Mouse (Mus musculus): ENCODE data around the gene Cd82. TPM values are rescaled to one million over a fixed set of nuclear protein-coding genes. Genes with fewer than 3 reads are reported as not detected.

Cd82 gene
- total RNA-seq, 2 experiments from 2014 or later: 8.1 to 9.4 TPM

DNA sequence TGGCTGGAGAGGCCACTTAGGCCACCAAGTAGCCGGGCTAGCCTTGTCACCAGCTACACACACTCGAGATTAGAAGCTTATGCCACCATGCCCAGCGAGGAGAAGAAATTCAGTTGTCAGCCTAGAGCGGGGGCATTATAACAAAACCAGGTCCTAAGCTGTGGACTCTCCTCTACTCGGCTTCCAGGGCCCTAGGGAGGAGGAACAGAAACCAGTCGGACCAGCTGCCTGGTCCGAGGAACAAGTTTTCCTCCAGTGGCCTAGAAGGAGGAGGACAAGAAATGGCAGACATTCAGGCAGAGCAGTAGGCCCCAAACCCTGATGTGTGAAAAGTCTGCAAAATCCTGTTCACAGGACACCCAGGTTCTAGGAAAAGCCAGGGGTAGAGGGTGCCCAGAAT, 12.2 kb downstream of the Cd82 start:
- intact Hi-C loops (cut with DNase I): no loop called here
- DNase-seq (ENCODE audit: extremely low spot score in 1 of 2, low spot score in 2 of 2): no peak

DNA sequence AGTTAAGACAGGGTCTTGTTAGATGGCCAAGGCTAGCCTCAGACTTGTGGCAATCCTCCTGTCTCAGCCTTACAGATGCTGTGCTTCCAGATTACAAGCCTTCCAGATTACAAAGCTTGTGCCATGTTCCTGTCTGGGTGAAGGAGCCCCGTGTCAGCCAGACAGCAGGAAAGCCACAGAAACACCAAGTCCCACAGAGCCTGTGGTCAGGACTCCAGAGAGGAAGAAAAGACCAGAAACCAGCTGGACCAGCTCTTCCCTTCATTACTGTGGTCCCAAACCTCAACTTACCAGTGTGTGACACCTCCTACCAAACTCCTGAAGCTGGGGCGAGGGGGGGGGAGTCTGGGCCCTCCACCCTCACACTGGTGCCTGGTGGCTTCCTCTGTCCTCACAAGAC, 13.3 kb downstream of the Cd82 start:
- intact Hi-C loops (cut with DNase I): no loop called here
- no peak for DNase-seq (ENCODE audit: extremely low spot score in 1 of 2, low spot score in 2 of 2)

DNA sequence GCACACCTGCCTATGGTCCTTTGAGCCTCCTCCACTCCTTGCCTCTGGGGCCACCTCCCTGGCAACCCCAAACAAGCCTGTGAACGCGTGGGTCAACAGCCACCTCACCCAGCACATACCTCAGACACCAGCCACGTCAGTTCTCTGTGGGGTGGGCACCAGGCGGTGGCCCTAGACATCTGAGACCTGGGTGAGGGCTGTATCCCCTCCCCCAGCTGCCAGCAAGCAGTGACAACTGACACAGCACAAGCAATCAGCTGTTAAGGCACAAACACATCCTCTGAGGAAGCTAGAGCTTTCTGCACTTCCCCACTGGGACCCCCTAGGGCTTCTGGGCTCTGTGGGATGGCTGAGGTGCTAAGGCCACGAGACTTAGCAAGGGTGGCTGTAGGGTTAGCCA, 14.2 kb downstream of the Cd82 start:
- DNase-seq (ENCODE audit: extremely low spot score in 1 of 2, low spot score in 2 of 2): no peak
- intact Hi-C loops (cut with DNase I): no loop called here

- intact Hi-C loops (cut with DNase I): no loop called here
- no peak for DNase-seq (ENCODE audit: extremely low spot score in 1 of 2, low spot score in 2 of 2)
These were observed 15.3 kb downstream of the Cd82 start for GRCm38 (mm10) chr2:93447500-93448249.

- no peak for DNase-seq (ENCODE audit: extremely low spot score in 1 of 2, low spot score in 2 of 2)
- intact Hi-C loops (cut with DNase I): no loop called here
These were observed 16.2 kb downstream of the Cd82 start for GRCm38 (mm10) chr2:93446606-93447353.

GRCm38 (mm10) chr2:93445237-93445651, 17.7 kb downstream of the Cd82 start:
- DNase-seq (ENCODE audit: extremely low spot score in 1 of 2, low spot score in 2 of 2): no peak

DNA sequence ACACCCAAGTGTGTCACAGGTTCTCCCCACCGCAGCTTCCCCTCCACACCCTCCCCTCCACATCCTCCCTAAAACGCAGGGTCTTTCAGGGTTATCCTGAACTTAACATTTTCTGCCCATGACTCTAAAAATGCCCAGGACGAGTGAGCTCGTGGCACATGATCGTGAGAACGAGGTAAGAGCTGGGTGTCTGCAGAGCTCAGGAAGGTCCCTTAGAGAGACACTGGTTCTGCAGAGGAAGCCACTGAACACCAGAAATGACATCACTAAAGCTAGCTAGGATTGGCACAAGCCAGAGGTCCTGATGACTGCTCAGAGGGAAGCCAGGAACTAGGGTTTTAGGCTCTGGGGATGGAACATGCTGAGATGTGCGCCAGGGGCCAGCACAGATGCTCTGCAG, 18.7 kb downstream of the Cd82 start:
- no peak for DNase-seq (ENCODE audit: extremely low spot score in 1 of 2, low spot score in 2 of 2)
- intact Hi-C loops (cut with DNase I): no loop called here

More at GRCm38 (mm10) chr2:93445237-93445651, 17.7 kb downstream of the Cd82 start:
- intact Hi-C loops (cut with DNase I): no loop called here

GRCm38 (mm10) chr2:93443106-93443505, 19.8 kb downstream of the Cd82 start:
- intact Hi-C loops (cut with DNase I): no loop called here
- no peak for DNase-seq (ENCODE audit: extremely low spot score in 1 of 2, low spot score in 2 of 2)

GRCm38 (mm10) chr2:93439812-93440559, 23.0 kb downstream of the Cd82 start:
- intact Hi-C loops (cut with DNase I): no loop called here
- peak in 1 of 2 experiments; percentile 87 for DNase-seq (ENCODE audit: extremely low spot score in 1 of 2, low spot score in 2 of 2)

- intact Hi-C loops (cut with DNase I): no loop called here
- no peak for DNase-seq (ENCODE audit: extremely low spot score in 1 of 2, low spot score in 2 of 2)
These were observed 23.6 kb downstream of the Cd82 start for GRCm38 (mm10) chr2:93439352-93439771.

DNA sequence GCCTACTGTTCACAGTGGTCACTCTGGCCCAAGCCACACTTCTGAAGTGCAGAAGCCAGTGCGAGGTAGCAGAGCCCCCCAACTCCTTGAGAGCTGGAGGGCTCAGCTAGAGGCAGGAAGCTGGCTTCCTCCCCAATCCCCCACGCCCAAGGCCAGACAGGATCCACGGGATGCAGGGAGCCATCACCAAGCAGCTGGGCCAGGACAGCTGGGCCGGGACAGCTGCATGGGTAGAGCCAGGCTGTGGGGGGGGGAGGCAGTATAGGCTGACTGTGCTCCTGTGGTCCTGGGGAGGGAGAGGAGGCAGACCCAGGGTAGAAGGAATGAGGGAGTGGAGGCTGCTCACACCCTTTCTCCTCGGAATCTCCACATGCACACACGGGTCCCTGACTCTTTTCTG, 24.6 kb downstream of the Cd82 start:
- peak in 1 of 2 experiments; percentile 45 for DNase-seq (ENCODE audit: extremely low spot score in 1 of 2, low spot score in 2 of 2)
- intact Hi-C loops (cut with DNase I): no loop called here

DNA sequence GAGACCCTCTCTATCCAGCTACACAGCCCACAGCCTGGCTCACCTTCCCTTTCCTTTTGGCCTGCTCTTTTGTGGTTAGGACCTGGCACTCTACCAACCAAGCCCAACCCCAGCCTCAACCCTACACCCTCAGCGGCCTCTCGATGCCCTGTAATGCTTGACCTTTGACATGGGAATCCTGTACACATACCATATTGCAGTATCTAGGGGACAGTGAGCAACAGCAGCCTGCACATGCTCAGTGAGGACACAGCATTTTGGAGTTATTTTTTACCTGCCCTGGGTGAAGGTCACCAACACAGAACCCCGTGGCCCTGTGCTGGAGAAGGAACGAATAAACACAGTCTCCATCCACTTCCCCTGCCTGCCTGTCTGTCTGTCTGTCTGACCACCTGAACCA, 27.4 kb downstream of the Cd82 start:
- DNase-seq (ENCODE audit: extremely low spot score in 1 of 2, low spot score in 2 of 2): no peak
- intact Hi-C loops (cut with DNase I): no loop called here

- intact Hi-C loops (cut with DNase I): loop anchor here (5.0 kb wide), 1 partner anchor 32 kb away; no protein-coding TSS in a partner anchor
- DNase-seq (ENCODE audit: extremely low spot score in 1 of 2, low spot score in 2 of 2): no peak
These were observed 28.0 kb downstream of the Cd82 start for GRCm38 (mm10) chr2:93434896-93435295.

GRCm38 (mm10) chr2:93433543-93433942, 29.4 kb downstream of the Cd82 start:
- intact Hi-C loops (cut with DNase I): loop anchor here (5.0 kb wide), 1 partner anchor 34 kb away; no protein-coding TSS in a partner anchor
- no peak for DNase-seq (ENCODE audit: extremely low spot score in 1 of 2, low spot score in 2 of 2)

- no peak for DNase-seq (ENCODE audit: extremely low spot score in 1 of 2, low spot score in 2 of 2)
- intact Hi-C loops (cut with DNase I): loop anchor here (5.0 kb wide), 1 partner anchor 35 kb away; no protein-coding TSS in a partner anchor
These were observed 30.1 kb downstream of the Cd82 start for GRCm38 (mm10) chr2:93432600-93433389.

DNA sequence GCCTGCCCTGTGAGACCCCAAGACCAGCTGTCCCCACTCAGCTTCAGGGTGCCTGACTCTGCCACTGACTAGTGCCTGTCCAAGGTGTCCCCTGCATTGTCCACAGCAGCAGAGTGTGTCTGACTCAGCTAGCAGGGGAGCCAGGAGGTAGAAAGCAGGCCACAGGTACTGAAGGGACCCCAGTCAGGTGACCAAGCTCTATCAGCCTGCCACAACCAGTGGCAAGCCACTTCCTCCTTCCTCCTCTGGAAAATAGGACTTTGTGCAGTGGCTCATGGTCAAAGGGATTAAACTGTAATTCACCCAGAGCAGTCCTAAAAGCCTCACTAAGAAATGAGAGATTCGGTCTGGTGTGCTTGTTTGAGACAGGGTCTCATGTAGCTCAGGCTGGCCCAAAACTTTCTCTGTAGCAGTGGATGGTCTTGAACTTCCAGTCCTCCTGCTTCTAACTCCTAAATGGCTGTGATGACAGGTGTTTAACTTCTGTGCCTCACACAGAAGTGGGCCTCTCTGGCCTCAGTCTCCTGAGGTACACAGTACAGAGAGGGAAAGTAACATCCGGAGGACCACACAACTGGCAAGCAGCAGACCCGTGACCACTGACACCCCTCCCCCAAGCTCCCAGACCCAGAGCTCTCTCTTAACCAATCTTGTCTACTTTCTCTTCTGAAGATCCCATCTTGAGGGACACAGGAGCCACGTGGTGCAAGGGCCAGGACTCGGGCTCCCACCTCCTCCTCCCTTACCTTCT, 31.2 kb downstream of the Cd82 start:
- DNase-seq (ENCODE audit: extremely low spot score in 1 of 2, low spot score in 2 of 2): no peak
- intact Hi-C loops (cut with DNase I): loop anchor here (5.0 kb wide), 1 partner anchor 36 kb away; no protein-coding TSS in a partner anchor

GRCm38 (mm10) chr2:93430993-93431392, 31.9 kb downstream of the Cd82 start:
- DNase-seq (ENCODE audit: extremely low spot score in 1 of 2, low spot score in 2 of 2): no peak
- intact Hi-C loops (cut with DNase I): loop anchor here (5.0 kb wide), 1 partner anchor 36 kb away; no protein-coding TSS in a partner anchor

DNA sequence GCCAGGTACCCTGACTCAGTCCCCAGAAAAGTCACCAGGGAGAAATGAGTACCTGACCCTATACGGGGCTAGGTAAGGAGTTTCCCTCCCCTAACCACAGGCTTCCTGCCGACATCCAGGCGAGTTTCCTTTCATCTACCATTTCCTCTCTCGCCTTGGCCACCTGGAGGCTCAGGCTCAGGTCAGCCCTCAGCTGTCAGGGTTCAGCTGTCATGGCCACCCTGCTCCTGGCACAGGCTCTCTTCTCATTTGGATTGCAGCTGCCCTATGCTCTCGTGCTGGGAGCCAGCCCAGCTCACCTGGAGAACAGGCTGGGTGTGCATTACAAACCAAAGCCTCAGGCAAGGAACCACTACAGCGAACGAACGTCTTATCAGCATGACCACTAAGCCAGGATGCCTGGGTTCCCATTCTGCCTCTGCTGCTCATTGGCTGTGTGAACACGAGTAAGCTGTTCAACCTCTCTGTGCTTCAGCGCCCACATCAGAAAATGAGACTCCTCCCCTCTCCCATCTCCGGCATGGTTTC, 34.9 kb downstream of the Cd82 start:
- intact Hi-C loops (cut with DNase I): no loop called here
- DNase-seq (ENCODE audit: extremely low spot score in 1 of 2, low spot score in 2 of 2): no peak

All from left cerebral cortex, postnatal 10 days (tissue).